Mouse (Mus musculus) myocyte (in vitro differentiated cells): ENCODE measurements around the gene Ddost. TPM values are rescaled to one million over a fixed set of nuclear protein-coding genes. Genes with fewer than 3 reads are reported as not detected.

ENCODE experiments used
- H3K27me3 ChIP-seq: one replicate; pipeline ENCODE4 v1.6.1; 2011; ENCODE audit not compliant: control insufficient read depth, insufficient read depth, insufficient read length
- H3K36me3 ChIP-seq: one replicate; pipeline ENCODE4 v1.6.1; 2011; ENCODE audit not compliant: control insufficient read depth, insufficient read depth
- H3K4me2 ChIP-seq: one replicate; pipeline ENCODE4 v1.6.1; 2011; ENCODE audit warnings: low read depth, control low read depth
- H3K4me3 ChIP-seq: one replicate; pipeline ENCODE4 v1.5.1; 2011; ENCODE audit warnings: mild to moderate bottlenecking, control low read depth, moderate library complexity
- H3K79me2 ChIP-seq: one replicate; pipeline ENCODE4 v1.6.1; 2011; ENCODE audit not compliant: control insufficient read depth, insufficient read depth
- H3ac ChIP-seq: one replicate; pipeline ENCODE4 v1.6.1; 2011; ENCODE audit not compliant: control insufficient read depth, insufficient read length
- CEBPB ChIP-seq: IDR thresholded peaks from 2 replicates; pipeline ENCODE4 v1.6.1; 2011; ENCODE audit warnings: mild to moderate bottlenecking, moderate library complexity; ENCODE audit not compliant: poor library complexity, insufficient read depth, severe bottlenecking
- E2F4 ChIP-seq: IDR thresholded peaks from one replicate; pipeline ENCODE4 v1.6.1; 2011; ENCODE audit warnings: mild to moderate bottlenecking, control low read depth, moderate library complexity; ENCODE audit not compliant: insufficient read depth
- MAX ChIP-seq: IDR thresholded peaks from one replicate; pipeline ENCODE4 v1.6.1; 2011; ENCODE audit warnings: low read depth, mild to moderate bottlenecking, control low read depth
- MYOD1 ChIP-seq, 3 experiments: IDR thresholded peaks; one replicate each; pipeline ENCODE4 v1.6.1; 2011; ENCODE audit warnings: control low read depth in 2 of 3, low read depth in 2 of 3, mild to moderate bottlenecking in 2 of 3, moderate library complexity in 1 of 3; ENCODE audit not compliant: insufficient read length in 2 of 3, control insufficient read depth in 1 of 3
- MYOG ChIP-seq, 3 experiments: IDR thresholded peaks; one replicate each; pipeline ENCODE4 v1.6.1; 2011; ENCODE audit warnings: control low read depth in 2 of 3, low read depth in 2 of 3, mild to moderate bottlenecking in 2 of 3; ENCODE audit not compliant: insufficient read length in 2 of 3, control insufficient read depth in 1 of 3, insufficient read depth in 1 of 3
- POLR2A ChIP-seq: IDR thresholded peaks from one replicate; pipeline ENCODE4 v1.6.1; 2011; ENCODE audit warnings: low read depth, mild to moderate bottlenecking, control low read depth, moderate library complexity; ENCODE audit not compliant: insufficient read length
- POLR2AphosphoS2 ChIP-seq: IDR thresholded peaks from one replicate; pipeline ENCODE4 v1.6.1; 2011; ENCODE audit warnings: low read depth, control low read depth; ENCODE audit not compliant: insufficient read length
- REST ChIP-seq: IDR thresholded peaks from one replicate; pipeline ENCODE4 v1.6.1; 2011; ENCODE audit warnings: mild to moderate bottlenecking, control low read depth, moderate library complexity; ENCODE audit not compliant: insufficient read depth, insufficient read length
- SRF ChIP-seq: IDR thresholded peaks from one replicate; pipeline ENCODE4 v1.6.1; 2011; ENCODE audit warnings: low read depth; ENCODE audit not compliant: control insufficient read depth, insufficient read length
- TCF12 ChIP-seq: IDR thresholded peaks from one replicate; pipeline ENCODE4 v1.6.1; 2011; ENCODE audit warnings: mild to moderate bottlenecking, control low read depth; ENCODE audit not compliant: poor library complexity, insufficient read depth, severe bottlenecking
- TCF3 ChIP-seq: IDR thresholded peaks from one replicate; pipeline ENCODE4 v1.6.1; 2011; ENCODE audit warnings: low read depth, control low read depth; ENCODE audit not compliant: insufficient read length
- USF1 ChIP-seq: IDR thresholded peaks from one replicate; pipeline ENCODE4 v1.6.1; 2011; ENCODE audit warnings: low read depth, mild to moderate bottlenecking, control low read depth, moderate library complexity
- polyA plus RNA-seq: library from polyadenylated mRNA; unstranded; fragments of >200 nt; fragmentation: generic; extraction: Trizol; gene quantifications from one replicate; pipeline ENCODE4 v1.2.1, GENCODE M21; 2012; ENCODE audit warnings: missing spikeins

Gene Ddost
- polyA plus RNA-seq, 1 experiment: 162 TPM

GRCm38 (mm10) chr4:138335648-138336047, 31.1 kb downstream of the Ddost start:
- H3K4me2 ChIP-seq: no peak overlapping the region
- TF ChIP-seq TCF3 (no peak), E2F4 (no peak), POLR2A (no peak), USF1 (no peak), REST (no peak), CEBPB (no peak), SRF (no peak), MYOG (IDR thresholded peaks at IDR 0.05; ENCODE audit: control insufficient read depth in 1 of 3, insufficient read depth in 1 of 3, insufficient read length in 2 of 3, low read depth in 2 of 3) (no peak), MYOD1 (IDR thresholded peaks at IDR 0.05; ENCODE audit: control insufficient read depth in 1 of 3, insufficient read length in 2 of 3, low read depth in 2 of 3) (no peak), TCF12 (no peak), MAX (no peak), POLR2AphosphoS2 (no peak)

GRCm38 (mm10) chr4:138336876-138337275, 32.3 kb downstream of the Ddost start:
- Histone ChIP-seq H3K36me3 (no peaks in the 10 kb centered on the region), H3K4me3 (no peak overlapping the region), H3ac (no peak overlapping the region), H3K4me2 (no peak overlapping the region), H3K79me2 (no peaks in the 10 kb centered on the region), H3K27me3 (no peaks in the 10 kb centered on the region)
- TF ChIP-seq E2F4: no peak
- no peak for TF ChIP-seq REST
- TF ChIP-seq MYOG (IDR thresholded peaks at IDR 0.05; ENCODE audit: control insufficient read depth in 1 of 3, insufficient read depth in 1 of 3, insufficient read length in 2 of 3, low read depth in 2 of 3): no peak

More at GRCm38 (mm10) chr4:138335648-138336047, 31.1 kb downstream of the Ddost start:
- Histone ChIP-seq H3K79me2 (no peaks in the 10 kb centered on the region), H3K27me3 (no peaks in the 10 kb centered on the region), H3K36me3 (no peaks in the 10 kb centered on the region), H3K4me3 (no peak overlapping the region), H3ac (no peak overlapping the region)

GRCm38 (mm10) chr4:138337341-138337740, 32.8 kb downstream of the Ddost start:
- Histone ChIP-seq H3K27me3 (no peaks in the 10 kb centered on the region), H3K4me3 (no peak overlapping the region), H3ac (no peak overlapping the region), H3K4me2 (no peak overlapping the region), H3K79me2 (no peaks in the 10 kb centered on the region), H3K36me3 (no peaks in the 10 kb centered on the region)
- no peak for TF ChIP-seq REST
- TF ChIP-seq CEBPB: no peak
- no peak for TF ChIP-seq MYOG (IDR thresholded peaks at IDR 0.05; ENCODE audit: control insufficient read depth in 1 of 3, insufficient read depth in 1 of 3, insufficient read length in 2 of 3, low read depth in 2 of 3)
- TF ChIP-seq POLR2AphosphoS2: no peak
- TF ChIP-seq E2F4: no peak
- TF ChIP-seq USF1: no peak

GRCm38 (mm10) chr4:138339963-138340362, 35.4 kb downstream of the Ddost start:
- Histone ChIP-seq H3K36me3 (no peaks in the 10 kb centered on the region), H3K27me3 (no peaks in the 10 kb centered on the region), H3ac (no peak overlapping the region), H3K4me3 (no peak overlapping the region), H3K4me2 (no peak overlapping the region), H3K79me2 (no peaks in the 10 kb centered on the region)
- TF ChIP-seq POLR2AphosphoS2: no peak
- no peak for TF ChIP-seq E2F4
- TF ChIP-seq CEBPB: no peak
- TF ChIP-seq TCF3: no peak
- TF ChIP-seq POLR2A: no peak
- TF ChIP-seq TCF12: no peak
- TF ChIP-seq USF1: no peak
- no peak for TF ChIP-seq SRF
- no peak for TF ChIP-seq REST
- TF ChIP-seq MAX: no peak
- TF ChIP-seq MYOG (IDR thresholded peaks at IDR 0.05; ENCODE audit: control insufficient read depth in 1 of 3, insufficient read depth in 1 of 3, insufficient read length in 2 of 3, low read depth in 2 of 3): no peak
- no peak for TF ChIP-seq MYOD1 (IDR thresholded peaks at IDR 0.05; ENCODE audit: control insufficient read depth in 1 of 3, insufficient read length in 2 of 3, low read depth in 2 of 3)

GRCm38 (mm10) chr4:138341393-138341792, 36.9 kb downstream of the Ddost start:
- Histone ChIP-seq H3K4me3 (no peak overlapping the region), H3ac (no peak overlapping the region), H3K27me3 (no peaks in the 10 kb centered on the region), H3K4me2 (no peak overlapping the region), H3K36me3 (no peaks in the 10 kb centered on the region), H3K79me2 (no peaks in the 10 kb centered on the region)
- no peak for TF ChIP-seq USF1
- TF ChIP-seq MAX: no peak
- TF ChIP-seq CEBPB: no peak
- TF ChIP-seq MYOG (IDR thresholded peaks at IDR 0.05; ENCODE audit: control insufficient read depth in 1 of 3, insufficient read depth in 1 of 3, insufficient read length in 2 of 3, low read depth in 2 of 3): no peak
- no peak for TF ChIP-seq TCF3
- no peak for TF ChIP-seq E2F4
- TF ChIP-seq POLR2A: no peak
- no peak for TF ChIP-seq TCF12
- no peak for TF ChIP-seq MYOD1 (IDR thresholded peaks at IDR 0.05; ENCODE audit: control insufficient read depth in 1 of 3, insufficient read length in 2 of 3, low read depth in 2 of 3)
- no peak for TF ChIP-seq POLR2AphosphoS2
- no peak for TF ChIP-seq SRF
- TF ChIP-seq REST: no peak
